Mouse (Mus musculus) WW6 (cell line): ENCODE results near the gene 1700061G19Rik.
A peak's percentile ranks its signal among the peaks of the same experiment; 100 is the strongest.

Experiments
- DNase-seq: peaks from one replicate; pipeline ENCODE4 v3.0.0-alpha.2; 2013; ENCODE audit warnings: low read depth, low spot score

1700061G19Rik gene

DNA sequence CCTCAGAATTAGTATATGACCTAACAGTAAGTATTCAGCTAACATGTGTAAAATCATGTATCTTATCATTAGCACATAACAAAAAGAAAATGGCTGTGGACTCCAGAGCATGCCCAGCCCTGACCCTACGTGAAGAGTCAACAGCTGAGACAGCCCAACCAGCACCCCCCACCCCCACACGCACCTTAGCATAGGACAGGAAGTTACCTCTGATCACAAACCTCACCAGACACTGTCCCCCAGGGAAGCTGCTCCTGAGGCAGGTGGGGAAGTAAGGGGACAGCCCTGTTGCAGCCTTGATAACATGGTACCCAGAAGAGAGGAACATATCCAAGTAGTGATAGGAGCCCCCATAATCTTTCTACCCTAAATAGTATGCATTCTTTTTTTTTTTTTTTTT lies 50.7 kb downstream of the 1700061G19Rik start:
- no peak for DNase-seq

DNA sequence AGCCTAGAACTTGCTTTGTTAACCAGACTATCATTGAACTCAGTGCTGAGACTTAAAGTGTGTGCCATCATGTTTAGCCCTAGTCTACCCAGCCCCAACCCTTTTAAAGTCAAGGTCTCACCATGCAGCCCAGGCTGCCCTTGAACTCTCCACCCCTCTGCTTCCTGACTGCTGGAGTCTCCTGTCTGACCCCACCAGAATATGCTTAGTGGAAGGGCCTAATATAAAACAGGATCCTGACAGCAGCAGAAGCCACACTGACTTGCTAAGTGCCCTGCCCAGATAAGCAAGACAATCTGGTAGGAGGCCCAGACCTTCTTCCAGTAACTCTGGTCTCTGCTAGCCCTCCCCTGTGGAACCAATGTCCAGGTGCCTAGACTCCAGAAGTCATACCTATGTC lies 53.8 kb downstream of the 1700061G19Rik start:
- no peak for DNase-seq

DNA sequence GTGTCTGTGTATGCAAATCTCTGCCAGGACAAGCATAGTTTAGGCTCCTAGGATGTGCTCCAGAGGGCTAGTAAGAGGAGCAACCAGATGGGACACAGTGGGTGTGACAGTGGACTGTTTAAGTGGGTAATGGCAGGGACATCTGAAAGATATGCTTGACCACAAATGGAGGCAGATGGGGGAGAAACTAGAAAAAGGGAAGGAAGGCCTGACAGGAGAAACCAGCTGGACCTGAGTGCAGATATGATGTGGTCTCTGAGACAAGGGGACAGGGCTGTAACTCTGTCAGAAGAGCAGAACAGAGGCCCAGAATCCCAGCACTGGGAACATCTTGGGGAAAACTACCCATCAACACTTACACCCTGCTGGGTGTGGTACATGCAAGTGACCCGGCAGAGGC lies 54.3 kb downstream of the 1700061G19Rik start:
- no peak for DNase-seq

DNA sequence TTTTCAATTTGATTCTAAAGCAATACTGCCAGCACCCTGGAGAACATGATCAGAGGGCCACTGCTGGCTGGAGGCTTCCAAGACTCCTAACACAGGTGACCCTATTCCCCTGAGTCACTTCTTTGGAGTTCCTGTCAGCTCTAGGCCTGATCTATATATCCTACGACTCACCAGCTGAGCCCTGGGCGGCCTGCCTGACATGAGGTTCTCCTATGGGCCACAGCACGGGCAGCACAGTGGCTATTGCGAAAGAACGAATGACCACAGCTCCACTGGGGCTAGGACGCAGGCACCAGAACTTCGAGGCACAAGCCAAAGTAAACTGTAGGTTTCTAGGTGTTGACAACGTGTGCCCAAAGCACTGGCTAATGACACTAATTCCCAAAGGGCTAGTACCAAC lies 54.7 kb downstream of the 1700061G19Rik start:
- DNase-seq: no peak

DNA sequence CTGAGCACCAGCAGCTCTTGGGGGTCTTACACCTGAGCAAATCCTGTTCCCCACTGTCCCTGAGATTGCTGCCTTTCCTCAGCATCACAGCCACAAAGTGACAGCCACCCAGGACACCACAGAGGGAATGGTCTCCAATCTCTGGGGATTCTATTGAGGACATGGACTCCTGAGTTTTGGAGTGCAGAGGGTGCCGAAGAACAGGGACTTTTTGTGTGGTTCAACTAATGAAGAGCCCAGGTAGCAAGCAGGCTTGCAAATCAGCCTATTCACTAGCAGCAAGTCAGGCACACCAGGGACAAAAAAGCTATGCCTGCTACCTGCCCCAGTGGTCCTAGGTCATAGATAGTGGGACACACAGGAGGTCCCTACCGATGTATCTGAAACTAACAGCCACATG lies 58.1 kb downstream of the 1700061G19Rik start:
- DNase-seq: no peak

DNA sequence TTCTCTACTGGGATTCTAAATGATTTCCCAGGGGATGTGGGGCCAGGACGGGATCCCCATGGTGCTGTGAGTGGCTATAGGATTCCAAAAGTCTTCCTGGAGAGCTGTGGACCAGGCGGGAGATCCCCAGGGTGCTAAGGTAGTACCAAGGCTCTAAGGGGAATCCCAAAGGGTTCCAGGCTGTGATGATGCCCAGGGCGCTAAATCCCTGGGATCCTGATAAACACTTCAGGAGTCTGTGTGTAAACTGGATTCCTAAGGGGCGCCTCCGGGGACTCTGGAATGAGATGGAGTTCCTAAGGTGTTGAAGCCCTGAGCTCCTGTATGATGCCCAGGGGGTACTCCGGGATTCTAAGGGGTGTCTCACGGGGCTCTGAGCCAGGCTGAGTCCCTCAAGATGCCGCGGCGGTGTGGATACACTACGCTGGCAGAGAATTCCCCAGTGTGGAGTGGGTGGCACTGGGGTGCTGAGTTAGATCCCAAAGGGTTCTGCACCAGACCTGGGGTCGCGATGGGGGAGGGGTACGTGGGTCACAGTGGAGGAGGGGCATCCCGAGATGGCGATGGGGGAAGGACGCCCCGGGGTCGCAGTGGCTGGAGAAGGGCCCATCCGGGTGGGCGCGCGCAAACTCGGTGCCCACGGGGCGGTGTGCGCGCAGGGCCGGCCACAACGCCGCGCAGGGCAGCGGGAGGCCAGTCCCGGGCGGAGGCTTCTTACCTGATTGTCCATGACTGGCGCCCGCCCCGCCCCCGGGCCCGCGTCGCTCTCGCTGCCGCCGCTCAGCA lies 59.5 kb downstream of the 1700061G19Rik start:
- DNase-seq: no peak

DNA sequence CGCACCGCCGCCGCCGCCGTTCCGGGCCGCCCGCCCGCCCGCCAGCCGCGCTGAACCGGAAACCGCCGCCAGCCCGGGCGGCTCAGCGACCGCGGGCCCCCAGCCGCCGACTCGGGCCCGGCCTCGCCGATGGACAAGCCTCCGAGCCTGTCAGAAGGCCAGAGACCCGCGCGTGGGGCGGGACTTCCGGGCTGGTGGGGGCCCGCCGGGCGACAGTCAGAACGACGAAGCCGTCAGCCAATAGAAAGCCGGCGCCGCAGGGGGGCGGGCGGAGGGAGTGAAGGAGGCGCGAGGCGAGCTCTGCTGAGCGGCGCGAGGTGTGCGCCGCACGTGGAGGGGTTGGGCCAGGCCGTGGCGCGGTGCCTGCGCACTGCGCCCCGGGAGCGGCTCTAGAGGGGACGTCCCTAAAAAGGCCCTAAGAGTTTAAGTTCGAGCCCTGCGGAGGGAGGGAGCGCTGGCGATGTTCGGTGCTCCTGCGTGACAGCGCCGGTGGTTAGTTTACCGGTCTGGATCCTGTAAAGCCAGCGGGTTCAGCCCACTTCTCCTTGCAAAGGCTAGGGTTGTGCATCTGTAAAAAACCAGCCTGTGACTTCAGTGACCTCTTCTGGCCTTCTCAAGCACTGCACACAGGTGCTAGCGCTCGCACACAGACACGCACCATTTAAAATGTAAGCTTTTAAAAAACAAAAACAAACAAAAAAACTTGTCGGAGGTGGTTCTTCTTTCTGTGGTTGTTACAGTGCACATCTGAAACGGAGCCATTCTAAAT lies 60.3 kb downstream of the 1700061G19Rik start, which contains the start of gene Mllt1:
Gene Mllt1 (minus strand): TSS at position 53 of the 769 bp plus-strand sequence.
- peak; percentile 94 for DNase-seq

DNA sequence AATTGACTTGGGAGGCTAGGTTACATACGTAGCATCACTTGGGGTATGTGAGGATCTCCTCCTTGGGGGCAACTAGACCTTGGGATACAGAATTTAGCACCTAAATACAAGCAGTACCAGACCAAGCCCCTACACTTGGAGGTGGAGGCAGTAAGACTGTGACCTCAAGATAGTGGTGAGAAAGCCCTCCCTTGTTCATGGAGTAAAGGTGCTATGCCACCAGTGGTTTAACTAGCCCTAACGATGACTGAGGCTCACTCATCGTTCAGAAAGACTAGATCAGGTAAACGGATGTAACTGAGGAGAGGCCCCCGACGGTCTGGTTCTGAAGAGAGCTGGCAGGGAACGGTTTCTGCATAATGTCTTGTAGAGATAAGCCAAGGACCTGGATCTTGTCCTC lies 61.5 kb downstream of the 1700061G19Rik start:
- DNase-seq: no peak
